Mouse (Mus musculus): Measurements from ENCODE around the gene Crtc2. TPM values are rescaled to one million over a fixed set of nuclear protein-coding genes. Genes with fewer than 3 reads are reported as not detected.
A peak's percentile ranks its signal among the peaks of the same experiment; 100 is the strongest.

The Crtc2 gene
- total and polyA plus RNA-seq, 2 experiments from 2014 or later: 18.9 to 20.4 TPM

- ATAC-seq (ENCODE audit: low FRiP score): no peak
- H3K27me3 ChIP-seq (ENCODE audit: insufficient read depth, low read length): no peaks in the 10 kb centered on the region
- TF ChIP-seq CTCF (IDR thresholded peaks at IDR 0.05): no peak
- no peaks in the 10 kb centered on the region for H3K9me3 ChIP-seq (ENCODE audit: low read length)
- DNase-seq (ENCODE audit: low spot score): no peak
- 19% methylated on average over 5 of the region's 5 CpGs for WGBS
- H3K4me1 ChIP-seq (ENCODE audit: insufficient read depth, low read length): no peaks in the 10 kb centered on the region
- H3K9ac ChIP-seq (replicated peaks; ENCODE audit: low read length, poor library complexity, severe bottlenecking): peak overlapping the region; percentile 66
- H3K36me3 ChIP-seq (ENCODE audit: insufficient read depth, low read length): peaks cover 16% of the 10 kb centered on the region; the same call in 1 of the 2 replicates
- H3K4me3 ChIP-seq (ENCODE audit: low read depth, low read length): peak overlapping the region; percentile 49
- H3K4me2 ChIP-seq (ENCODE audit: low read depth, low read length, poor library complexity, severe bottlenecking): peak overlapping the region; percentile 83
- H3K27ac ChIP-seq (ENCODE audit: low read depth, low read length): no peak overlapping the region
Measured at GRCm38 (mm10) chr3:90212723-90213122, 41.2 kb upstream of the Crtc2 start.

GRCm38 (mm10) chr3:90213377-90213866 is 40.5 kb upstream of the Crtc2 start, which contains the start of the genes Rps27 and Rab13:
Rps27 (minus strand) TSS chr3:90213651.
Rab13 (plus strand) TSS chr3:90213695.
- H3K4me1 ChIP-seq (ENCODE audit: insufficient read depth, low read length): no peaks in the 10 kb centered on the region
- no peaks in the 10 kb centered on the region for H3K27me3 ChIP-seq (ENCODE audit: insufficient read depth, low read length)
- no peak for TF ChIP-seq CTCF (IDR thresholded peaks at IDR 0.05)
- peak within 1 kb of the TSS; percentile 83 for H3K4me2 ChIP-seq (ENCODE audit: low read depth, low read length, poor library complexity, severe bottlenecking)
- peaks cover 13% of the 10 kb centered on the region; the same call in 1 of the 2 replicates for H3K36me3 ChIP-seq (ENCODE audit: insufficient read depth, low read length)
- peak within 1 kb of the TSS; percentile 49 for H3K4me3 ChIP-seq (ENCODE audit: low read depth, low read length)
- peak; percentile 98 for DNase-seq (ENCODE audit: low spot score)
- peak within 1 kb of the TSS; percentile 76 for H3K27ac ChIP-seq (ENCODE audit: low read depth, low read length)
- peak; percentile 92 for ATAC-seq (ENCODE audit: low FRiP score)
- under 1% methylated on average over 42 of the region's 42 CpGs for WGBS
- H3K9me3 ChIP-seq (ENCODE audit: low read length): no peaks in the 10 kb centered on the region
- H3K9ac ChIP-seq (replicated peaks; ENCODE audit: low read length, poor library complexity, severe bottlenecking): peak within 1 kb of the TSS; percentile 66

GRCm38 (mm10) chr3:90213956-90214684 is 39.8 kb upstream of the Crtc2 start:
- H3K9me3 ChIP-seq (ENCODE audit: low read length): no peaks in the 10 kb centered on the region
- H3K27me3 ChIP-seq (ENCODE audit: insufficient read depth, low read length): no peaks in the 10 kb centered on the region
- no peaks in the 10 kb centered on the region for H3K4me1 ChIP-seq (ENCODE audit: insufficient read depth, low read length)
- peaks cover 6% of the 10 kb centered on the region; the same call in 1 of the 2 replicates for H3K36me3 ChIP-seq (ENCODE audit: insufficient read depth, low read length)
- 13% methylated on average over 12 of the region's 12 CpGs for WGBS
- H3K27ac ChIP-seq (ENCODE audit: low read depth, low read length): peak overlapping the region; percentile 76
- H3K9ac ChIP-seq (replicated peaks; ENCODE audit: low read length, poor library complexity, severe bottlenecking): peak overlapping the region; percentile 34; the same call in 1 of the 2 replicates
- ATAC-seq (ENCODE audit: low FRiP score): peak; percentile 41; the same call in 1 of the 2 replicates
- peak overlapping the region; percentile 49 for H3K4me3 ChIP-seq (ENCODE audit: low read depth, low read length)
- no peak for TF ChIP-seq CTCF (IDR thresholded peaks at IDR 0.05)
- H3K4me2 ChIP-seq (ENCODE audit: low read depth, low read length, poor library complexity, severe bottlenecking): peak overlapping the region; percentile 51
- peak; percentile 32 for DNase-seq (ENCODE audit: low spot score)

GRCm38 (mm10) chr3:90215825-90216380 is 38.1 kb upstream of the Crtc2 start:
- TF ChIP-seq CTCF (IDR thresholded peaks at IDR 0.05): peak; percentile 9
- Histone ChIP-seq H3K27ac (ENCODE audit: low read depth, low read length) (no peak overlapping the region), H3K4me2 (ENCODE audit: low read depth, low read length, poor library complexity, severe bottlenecking) (no peak overlapping the region), H3K4me1 (ENCODE audit: insufficient read depth, low read length) (no peaks in the 10 kb centered on the region), H3K36me3 (ENCODE audit: insufficient read depth, low read length) (no peaks in the 10 kb centered on the region), H3K9me3 (ENCODE audit: low read length) (no peaks in the 10 kb centered on the region), H3K27me3 (ENCODE audit: insufficient read depth, low read length) (no peaks in the 10 kb centered on the region), H3K4me3 (ENCODE audit: low read depth, low read length) (no peak overlapping the region), H3K9ac (replicated peaks; ENCODE audit: low read length, poor library complexity, severe bottlenecking) (no peak overlapping the region)
- ATAC-seq (ENCODE audit: low FRiP score) (no peak), DNase-seq (ENCODE audit: low spot score) (no peak)
- WGBS: 35% methylated on average over 1 of the region's 1 CpGs

GRCm38 (mm10) chr3:90220088-90220487 is 33.9 kb upstream of the Crtc2 start:
- Histone ChIP-seq H3K9me3 (ENCODE audit: low read length) (no peaks in the 10 kb centered on the region), H3K9ac (replicated peaks; ENCODE audit: low read length, poor library complexity, severe bottlenecking) (peak overlapping the region; percentile 44; the same call in 1 of the 2 replicates), H3K27me3 (ENCODE audit: insufficient read depth, low read length) (no peaks in the 10 kb centered on the region), H3K27ac (ENCODE audit: low read depth, low read length) (no peak overlapping the region; the same call in none of the 2 replicates), H3K4me1 (ENCODE audit: insufficient read depth, low read length) (no peaks in the 10 kb centered on the region), H3K4me2 (ENCODE audit: low read depth, low read length, poor library complexity, severe bottlenecking) (peak overlapping the region; percentile 81), H3K36me3 (ENCODE audit: insufficient read depth, low read length) (no peaks in the 10 kb centered on the region), H3K4me3 (ENCODE audit: low read depth, low read length) (peak overlapping the region; percentile 38)
- WGBS: 11% methylated on average over 6 of the region's 6 CpGs
- TF ChIP-seq CTCF (IDR thresholded peaks at IDR 0.05): peak; percentile 79
- ATAC-seq (ENCODE audit: low FRiP score) (no peak), DNase-seq (ENCODE audit: low spot score) (peak; percentile 68)
